Mouse (Mus musculus) urinary bladder, postnatal 10 days (tissue): ENCODE data around the gene Cdon.

Experiments
- DNase-seq: peaks from one replicate; pipeline ENCODE4 v3.0.0; 2022; ENCODE audit warnings: low spot score

The Cdon gene

DNA sequence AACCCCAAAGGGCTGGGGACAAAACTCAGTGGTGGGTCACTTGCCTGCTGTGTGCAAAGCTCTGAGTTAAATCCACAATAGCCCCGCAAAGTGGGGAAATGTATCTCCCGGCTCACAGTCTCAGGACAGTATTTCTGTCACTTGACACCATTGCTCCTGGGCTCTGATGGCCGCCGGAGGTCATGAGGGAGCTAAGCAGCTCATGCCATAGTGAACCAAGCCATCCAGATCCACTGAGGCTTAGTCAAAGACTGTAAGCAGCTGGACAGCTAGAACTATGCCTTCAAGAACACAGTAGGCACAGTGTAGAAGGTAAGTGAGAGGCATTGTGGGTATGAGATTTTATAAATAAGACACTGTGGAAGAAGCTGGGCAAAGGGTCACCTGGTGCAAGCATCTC, 74.0 kb downstream of the Cdon start:
- DNase-seq: no peak

DNA sequence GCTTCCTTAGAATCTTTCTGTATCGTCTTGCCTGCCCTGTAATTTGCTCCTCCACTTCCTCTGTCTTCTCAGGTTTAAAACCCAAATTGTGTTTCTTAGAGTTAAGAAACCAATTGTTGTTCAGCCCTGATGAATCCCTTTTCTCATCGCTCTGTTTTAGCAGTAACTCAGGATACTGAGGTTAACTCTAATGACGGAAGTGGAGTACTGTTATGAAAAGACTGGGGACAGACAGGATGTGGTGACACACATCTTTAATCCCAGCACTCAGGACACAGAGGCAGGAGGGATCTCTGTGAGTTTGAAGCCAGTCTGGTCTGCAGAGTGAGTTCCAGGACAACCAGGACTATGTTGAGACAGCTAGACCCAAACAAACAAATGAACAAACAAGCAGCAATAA, 74.5 kb downstream of the Cdon start:
- no peak for DNase-seq

DNA sequence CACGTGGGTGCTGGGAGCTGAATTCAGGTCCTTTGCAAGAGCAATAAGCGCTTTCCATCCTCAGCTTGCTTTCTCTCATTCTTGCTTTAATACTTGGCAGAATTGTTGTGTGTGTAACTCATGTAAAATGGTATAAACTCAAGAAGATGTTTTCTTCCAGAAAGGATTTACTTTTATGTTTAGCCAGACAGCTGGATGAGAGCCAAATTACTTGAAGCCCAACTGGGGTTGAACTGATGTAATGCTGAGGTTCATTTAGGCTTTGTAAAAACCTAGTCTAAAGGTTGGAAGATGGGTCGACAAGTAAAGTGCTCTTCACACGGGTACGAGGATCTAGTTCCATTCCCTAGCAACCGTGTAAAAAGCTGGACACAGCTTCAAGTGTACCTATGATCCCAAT, 79.0 kb downstream of the Cdon start:
- no peak for DNase-seq

DNA sequence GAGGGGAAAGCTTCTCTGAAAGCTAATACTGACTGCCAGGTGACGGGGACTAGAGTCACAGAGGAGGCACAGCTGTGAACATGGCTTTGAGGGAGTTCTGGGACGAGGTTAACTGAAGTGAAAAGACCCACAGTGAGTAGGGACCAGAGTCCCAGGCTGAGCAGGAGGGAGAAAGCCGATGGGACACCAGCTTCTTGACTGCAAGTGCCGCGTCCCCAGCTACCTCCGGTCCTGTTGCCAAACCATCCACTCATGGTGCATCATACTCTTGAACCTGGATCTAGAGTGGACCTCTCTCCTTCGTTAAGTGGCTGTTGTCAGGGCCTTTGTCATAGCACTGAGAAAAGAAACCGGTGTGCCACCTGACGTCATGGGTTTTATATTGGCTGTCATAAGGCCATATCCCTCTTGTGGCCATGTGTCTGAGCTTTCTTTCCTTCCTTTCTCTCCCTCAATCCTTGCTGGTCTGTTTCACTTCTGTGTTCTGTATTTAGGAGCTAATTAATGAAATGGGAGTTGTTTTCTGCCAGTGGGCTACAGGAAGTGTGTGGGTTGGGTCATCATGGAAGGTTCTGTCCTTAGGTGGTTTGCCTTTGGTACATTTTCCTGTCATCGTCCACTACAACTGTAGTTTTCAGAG, 81.6 kb downstream of the Cdon start:
- no peak for DNase-seq

DNA sequence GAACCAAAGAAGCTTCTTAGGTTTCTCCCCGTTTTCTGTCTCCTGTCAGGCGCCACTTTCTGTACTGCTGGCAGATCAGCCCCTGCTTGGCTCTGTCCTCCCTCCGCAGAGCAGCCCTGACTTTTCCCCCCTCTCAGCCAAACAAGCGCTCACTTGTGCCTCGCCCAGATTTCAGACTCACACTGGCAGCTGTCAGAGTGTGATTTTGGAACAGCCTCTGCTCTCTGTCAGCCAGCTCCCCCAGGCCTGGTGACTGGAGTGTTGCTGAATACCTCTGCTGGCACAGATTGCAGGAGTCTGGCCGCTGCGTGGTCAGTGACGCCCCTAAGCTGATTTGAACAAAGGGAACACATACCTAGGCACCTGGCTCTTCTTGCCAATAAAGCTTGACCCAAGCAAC, 87.3 kb downstream of the Cdon start:
- DNase-seq: no peak

DNA sequence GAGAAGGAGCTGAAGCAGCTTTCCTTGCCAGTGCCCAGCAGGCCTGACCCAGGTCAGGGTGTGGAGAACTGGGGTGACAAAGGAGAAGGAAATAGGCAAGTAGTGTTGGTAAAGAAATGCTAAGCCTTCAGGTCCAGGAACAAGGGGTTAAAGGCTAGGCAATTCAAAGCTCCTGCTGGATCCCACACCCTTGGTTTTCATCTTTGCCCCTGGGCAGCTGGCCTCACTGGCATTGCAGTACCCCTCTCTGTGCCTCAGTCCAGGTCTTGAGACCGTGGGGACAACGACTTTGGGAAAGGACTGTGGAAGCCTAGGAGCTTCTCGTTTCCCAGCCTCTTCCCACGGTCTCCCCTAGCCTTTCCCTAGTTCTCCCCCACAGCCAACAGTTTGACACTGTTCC, 93.0 kb downstream of the Cdon start:
- no peak for DNase-seq

DNA sequence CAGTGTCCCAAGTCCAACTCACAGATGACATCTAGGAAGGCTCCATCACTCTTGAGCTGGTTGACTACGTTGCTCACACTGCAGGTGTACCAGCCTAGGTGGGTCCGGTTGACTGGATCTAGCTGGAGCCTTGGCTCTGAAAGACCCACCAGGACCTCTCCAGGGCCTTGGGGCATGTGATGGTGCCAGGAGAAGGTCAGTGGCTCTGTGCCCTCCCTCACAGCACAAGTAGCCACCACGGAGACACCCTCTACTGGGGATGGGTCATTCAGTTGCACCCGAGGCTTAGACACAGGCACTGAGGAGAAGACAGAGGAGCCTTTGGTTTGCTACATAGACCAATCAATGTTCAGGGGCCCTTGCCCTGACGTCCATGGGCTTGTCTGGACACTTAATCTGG, 95.3 kb downstream of the Cdon start:
- DNase-seq: no peak

DNA sequence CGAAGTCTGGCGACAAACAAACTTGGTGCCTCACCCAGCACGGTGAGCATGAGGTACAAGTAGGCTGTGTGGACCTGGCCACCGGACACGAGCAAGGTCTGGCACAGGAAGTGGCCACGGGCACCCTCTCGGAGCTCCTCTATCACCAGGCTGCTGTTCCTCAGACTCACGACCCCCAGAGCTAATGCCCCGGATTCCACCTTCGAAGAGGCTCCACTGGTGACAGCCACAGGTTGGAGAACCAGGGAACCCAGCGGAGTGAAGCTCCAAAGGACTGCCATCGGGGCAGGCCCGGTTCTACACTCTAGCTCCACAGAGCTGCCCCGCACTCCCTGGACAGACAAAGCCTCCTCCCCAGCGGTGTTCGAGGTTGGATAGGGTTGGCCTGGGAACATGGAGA, 95.8 kb downstream of the Cdon start:
- DNase-seq: no peak

DNA sequence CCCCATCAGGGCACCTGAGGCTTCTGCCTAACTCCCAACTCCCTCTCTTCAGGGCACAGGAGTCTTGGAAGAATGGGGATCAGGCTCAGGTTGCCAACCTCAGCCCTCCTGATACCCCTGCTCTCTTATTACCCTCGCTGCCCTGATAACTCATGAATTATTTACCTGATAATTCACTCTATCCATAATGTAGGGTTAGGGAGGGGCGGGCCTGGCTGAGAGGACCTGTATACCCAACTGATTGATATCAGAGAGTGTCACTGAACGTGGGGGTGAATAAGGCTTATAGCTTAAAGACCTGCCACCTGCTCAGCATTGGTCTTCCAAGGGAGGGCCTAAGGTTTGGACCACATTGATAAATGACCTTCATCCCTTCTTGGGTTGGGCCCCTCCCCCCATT, 97.2 kb downstream of the Cdon start, which contains the start of gene Gm1113:
Gm1113 (minus strand) TSS at position 101 of the 400 bp plus-strand sequence.
- no peak for DNase-seq

DNA sequence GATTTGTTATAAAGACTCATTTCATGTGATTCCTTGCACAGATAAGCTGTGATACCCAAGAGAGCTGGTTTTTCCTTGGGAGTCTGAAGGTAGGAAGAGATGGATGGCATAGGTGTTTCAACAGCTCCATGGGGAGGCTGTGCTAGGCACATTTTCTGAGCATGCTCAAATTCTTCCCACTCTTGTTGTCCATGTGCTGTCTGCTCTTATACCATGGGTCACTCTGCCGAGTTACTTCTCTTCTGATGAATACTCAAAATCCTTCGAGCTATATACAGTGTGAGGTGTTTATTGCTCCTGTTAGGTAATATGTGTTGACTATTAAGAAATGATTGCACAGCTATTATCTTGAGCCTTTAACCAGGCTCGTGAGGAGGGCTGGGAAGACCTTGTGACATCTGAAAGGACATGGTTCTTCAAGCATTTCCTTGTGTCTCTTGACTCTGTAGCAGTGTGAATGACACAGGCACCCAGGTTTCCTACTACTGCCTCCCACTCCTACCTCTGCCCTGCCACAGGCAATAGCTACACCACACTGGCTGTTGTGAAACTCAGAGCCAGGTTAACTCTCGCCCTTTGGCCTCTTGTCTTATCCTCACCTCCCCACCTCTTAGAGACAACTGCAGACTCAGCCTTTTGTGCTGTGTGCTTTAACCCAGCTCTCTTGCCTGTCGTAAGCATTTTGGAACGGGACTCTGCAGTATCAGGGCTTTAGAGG, 99.9 kb downstream of the Cdon start:
- no peak for DNase-seq

DNA sequence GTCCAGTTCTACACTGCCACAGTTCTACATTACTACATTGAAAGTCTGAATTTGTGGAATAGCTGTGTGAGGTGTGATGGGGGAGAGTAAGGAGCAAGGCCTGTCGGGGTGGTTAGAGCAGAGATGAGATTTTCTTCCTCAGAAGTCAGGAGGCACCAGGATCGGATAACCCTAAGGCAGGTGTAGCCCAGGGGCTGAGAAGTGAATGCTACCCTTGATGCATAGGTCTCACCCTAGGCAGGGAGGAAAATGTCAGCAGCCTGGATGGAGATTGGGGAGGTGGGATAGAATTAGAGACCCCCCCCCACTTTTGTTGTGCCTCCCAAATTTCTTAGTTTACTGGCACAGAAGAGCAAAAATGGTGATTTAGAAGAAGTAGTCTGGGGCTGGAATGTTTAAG, 101.3 kb downstream of the Cdon start:
- no peak for DNase-seq

DNA sequence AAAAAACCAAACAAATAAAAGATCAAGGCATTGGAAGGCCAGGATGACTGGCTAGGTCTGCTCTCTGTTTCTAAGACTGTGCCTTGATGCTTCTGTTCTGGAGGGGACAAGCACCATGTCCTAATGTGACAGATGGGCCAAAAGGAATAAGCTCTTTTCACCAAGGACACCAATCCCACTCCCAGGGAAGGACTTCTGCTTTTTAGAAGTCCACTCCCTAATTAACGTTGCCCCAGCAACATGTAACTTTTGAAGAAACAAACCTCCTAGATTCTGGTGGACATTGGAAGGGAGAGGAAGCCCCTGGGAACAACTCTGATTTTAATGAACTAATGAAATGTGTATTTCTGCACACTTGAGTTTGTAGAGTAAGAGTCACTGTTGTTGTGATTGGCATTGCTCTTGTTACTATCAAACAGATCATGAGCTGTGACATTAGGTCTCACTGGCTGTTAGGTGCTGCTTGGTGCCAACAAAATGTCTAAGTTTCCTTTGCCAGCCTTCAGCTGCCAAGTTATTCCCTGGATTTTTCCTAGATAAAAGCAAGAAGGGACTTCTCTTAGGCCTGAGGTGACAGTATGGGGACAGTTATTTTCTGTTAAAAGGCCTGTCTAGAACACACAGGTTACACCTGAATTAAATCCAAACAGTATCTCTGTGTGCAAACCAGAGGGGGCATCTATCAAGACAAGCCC, 102.0 kb downstream of the Cdon start:
- no peak for DNase-seq

DNA sequence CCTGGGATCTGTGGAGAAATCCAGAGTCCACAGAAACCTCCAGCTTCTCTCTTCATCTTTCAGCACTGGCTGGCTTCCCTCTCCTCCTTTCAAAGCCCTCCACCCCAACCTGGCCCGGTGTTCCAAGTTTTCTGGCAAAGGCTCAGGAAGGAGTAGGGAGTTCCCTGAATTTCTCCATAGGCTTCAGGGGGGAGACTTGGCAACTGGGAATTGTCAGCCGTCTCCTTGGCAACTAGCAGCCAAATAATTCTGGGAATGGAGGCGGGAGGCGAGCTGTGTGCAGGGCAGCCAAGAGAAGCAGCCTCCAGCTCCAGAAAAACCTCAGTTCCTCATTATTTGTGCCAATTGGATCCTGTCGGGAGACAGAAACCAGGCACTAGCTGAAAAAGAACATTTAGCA, 102.6 kb downstream of the Cdon start:
- no peak for DNase-seq

DNA sequence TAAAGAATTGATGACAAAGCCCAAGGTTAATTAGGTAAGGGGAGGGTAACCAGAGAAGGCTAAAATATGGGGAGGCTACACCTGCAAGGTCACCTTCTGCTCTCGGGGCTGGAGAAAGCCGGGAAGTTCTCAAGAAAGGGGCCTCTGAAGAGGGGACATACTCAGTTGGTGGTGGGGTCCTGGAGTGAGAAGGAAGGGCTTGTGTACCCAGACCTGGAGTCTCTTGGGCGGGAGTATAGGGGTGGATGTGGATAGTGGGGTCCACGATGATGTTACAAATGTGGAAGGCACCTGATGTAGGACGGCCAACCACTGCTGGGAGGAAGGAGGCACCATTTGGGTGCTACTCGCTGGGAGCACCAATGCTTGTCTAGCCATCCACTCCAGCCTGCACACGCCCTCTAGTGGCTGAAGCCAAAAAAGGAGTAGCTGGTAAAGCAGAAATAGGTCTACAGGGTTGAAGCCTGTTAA, 103.0 kb downstream of the Cdon start:
- DNase-seq: no peak

DNA sequence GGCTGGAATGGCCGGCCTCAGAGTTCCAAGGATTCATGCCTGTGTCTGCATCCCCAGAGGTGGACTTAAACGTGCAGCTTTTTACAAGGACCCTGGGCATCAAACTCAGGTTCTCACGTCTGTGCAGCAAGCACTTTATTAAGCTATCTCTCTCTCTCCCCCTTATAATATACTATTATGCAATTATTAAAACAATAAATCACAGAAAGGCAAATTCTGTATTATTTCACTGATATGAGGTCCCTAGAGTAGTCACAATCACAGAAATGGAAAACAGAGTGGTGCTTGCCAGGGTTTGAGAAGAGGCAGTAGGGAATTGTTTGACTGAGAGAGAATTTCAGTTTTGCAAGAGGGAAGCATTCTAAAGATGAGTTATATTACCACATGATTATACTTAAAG, 108.2 kb downstream of the Cdon start:
- no peak for DNase-seq

DNA sequence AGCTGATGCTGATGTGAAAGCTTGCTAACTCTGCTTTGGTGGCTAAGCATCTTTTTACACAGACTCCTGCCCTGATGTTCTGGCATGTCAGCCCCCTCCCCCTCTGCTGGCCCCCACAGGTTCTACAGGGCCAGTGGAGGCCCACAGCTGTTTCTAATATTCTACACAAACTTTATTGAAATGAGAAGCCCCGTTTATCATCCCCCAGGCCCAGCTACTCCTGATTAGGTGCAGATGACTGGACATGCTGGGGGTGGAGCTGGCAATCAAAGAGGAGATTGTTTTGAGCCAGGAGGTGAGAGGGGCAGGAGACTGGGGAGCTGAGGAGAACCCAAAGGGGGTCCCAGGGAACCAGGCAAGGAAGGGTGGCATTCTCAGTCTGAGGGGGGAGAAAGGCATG, 108.9 kb downstream of the Cdon start:
- no peak for DNase-seq

DNA sequence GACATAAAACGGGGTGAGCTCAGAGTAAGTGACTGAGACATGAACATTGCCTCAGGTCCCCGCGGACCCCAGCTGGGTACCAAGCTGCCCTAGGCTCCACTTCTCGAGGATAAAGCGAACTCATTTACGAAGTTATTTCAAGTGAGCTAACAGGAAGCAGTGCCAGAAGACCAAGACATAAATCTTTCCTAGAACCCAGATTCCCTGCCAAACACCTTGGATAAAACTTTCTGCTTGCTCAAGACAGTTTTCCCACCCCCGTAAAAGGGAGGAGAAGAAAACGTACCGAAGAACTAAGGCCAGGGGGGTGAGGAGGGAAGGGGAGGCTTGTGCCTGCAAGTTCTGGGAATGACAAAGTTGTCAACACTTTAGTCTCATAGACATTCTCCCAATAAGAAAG, 112.3 kb downstream of the Cdon start:
- DNase-seq: no peak

DNA sequence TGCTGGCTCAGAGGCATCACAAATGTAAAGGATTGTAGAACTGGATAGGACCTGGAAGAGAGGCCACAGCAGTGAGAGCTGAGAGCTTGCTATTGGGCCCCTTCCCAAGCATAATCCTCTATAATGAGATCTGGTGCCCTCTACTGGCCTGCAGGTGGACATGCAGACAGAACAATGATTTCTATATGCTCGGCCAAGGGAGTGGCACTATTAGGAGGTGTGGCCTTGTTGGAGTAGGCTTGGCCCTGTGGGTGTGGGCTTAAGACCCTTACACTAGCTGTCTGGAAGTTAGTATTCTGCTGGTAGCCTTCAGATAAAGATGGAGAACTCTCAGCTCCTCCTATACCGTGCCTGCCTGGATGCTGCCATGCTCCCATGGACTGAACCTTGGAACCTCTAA, 114.2 kb downstream of the Cdon start:
- DNase-seq: no peak

DNA sequence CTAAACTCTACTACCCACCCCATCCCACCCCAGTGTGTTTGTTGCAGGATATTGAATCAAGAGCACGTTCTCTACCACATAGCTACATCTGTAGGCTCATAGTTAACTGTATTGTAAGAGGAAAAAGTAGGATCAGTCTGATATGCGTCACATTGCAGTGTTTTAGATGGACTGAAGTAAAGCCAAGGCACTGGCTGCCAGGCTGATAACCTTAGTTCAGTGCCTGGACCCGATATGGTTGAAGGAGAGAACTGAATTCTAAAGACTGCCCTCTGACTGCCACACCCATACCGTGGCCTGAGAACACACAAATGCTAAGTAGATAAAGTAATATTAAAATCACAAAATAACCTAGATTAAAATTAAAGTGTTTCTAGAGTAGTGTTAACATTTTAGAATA, 114.9 kb downstream of the Cdon start:
- DNase-seq: no peak

DNA sequence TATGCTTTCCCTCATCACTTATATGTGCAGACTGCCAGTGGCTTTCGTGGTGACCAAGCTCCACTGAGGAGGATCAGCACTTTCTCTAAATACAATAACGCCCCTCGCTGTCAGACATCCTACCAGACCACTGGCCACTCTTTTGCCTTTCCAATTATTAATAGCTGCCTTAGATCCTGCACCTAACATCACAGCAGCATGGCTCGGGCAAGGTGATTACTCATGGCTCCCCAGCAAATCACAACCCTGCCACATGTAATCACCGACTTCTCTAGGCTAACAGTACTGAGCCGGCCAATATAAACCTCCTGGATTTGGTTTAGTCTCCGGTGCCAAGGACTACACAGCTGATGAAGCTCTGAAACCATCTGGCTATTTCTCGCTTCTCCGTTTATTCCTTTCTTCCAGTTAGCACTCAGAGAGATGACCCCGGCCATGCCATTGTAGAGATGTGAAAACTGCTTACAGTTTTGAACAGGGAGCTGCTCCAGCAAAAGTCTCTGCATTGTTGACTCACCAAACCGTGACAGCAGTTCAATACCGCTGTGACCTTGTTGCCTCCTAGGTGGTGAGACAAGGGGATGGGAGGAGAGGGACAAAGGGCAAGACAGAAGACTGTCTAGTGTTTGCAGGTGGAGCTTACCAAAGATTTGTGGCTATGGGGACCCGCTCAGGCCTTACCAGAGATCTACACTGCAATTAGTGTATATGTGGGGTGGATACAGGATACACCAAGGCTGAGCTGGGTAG, 118.2 kb downstream of the Cdon start:
- no peak for DNase-seq

DNA sequence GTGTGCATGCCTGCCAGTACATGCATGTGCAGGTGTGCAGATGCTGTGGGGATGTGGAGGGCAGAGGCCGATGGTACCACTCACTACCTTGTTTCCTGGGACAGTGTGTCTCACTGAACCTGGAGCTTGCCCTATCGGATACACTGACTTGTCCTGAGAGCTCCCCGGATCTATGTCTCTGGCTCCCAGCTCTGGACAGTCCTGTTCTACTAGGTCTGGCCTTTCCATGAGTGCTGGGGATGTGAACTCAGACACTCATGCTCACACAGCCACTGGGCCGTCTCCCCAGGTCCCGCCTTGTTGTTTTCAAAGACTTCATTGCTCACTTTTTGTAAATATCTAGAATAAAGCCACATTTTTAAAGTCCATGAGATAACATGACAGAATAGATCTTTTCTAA, 120.1 kb downstream of the Cdon start:
- DNase-seq: no peak

DNA sequence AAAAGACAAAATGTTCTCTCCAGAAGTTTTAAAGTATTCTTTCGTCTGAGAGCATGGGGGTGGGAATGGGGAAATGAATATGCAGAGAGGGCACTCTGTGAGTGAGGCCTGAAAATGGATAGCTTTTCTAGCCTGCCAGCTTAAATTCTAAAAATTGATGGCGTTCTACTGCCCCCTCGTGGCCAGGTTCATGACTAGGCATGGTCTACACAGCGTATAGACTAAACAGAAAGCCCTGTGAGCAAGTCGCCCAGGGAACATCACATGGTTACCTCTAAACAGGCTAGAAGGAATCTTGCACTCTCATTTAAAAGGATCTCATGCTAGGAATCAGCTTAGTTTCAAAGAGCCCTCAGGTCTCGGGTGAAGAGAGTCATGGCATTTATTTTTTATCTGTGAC, 120.6 kb downstream of the Cdon start:
- DNase-seq: peak; percentile 49

DNA sequence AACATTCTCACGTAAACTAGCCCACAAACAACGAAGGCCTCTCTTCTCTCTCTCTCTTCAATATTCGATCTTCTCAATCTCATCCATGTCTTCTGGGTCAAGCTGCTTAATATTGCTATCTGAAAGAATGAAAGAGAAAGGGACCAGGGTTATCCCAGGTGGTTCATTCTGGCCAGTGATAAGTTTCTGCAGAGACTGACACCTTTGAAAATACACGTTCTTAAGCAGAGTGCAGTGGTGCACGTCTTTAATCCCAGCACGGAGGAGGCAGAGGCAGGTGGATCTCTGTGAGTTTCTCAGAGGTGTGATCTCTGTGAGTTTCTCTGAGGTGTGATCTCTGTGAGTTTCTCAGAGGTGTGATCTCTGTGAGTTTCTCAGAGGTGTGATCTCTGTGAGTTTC, 121.0 kb downstream of the Cdon start:
- no peak for DNase-seq
